Mouse (Mus musculus) spleen, postnatal 10 days (tissue): ENCODE data around the gene Cenpf.
A peak's percentile ranks its signal among the peaks of the same experiment; 100 is the strongest.
"Not testable (repeated sequence)": the region's sequence is repeated elsewhere in the genome, so short reads cannot be mapped to it uniquely, and the experiment has no call there.

Experiments used
- DNase-seq, 2 experiments: peaks; one replicate each; pipeline ENCODE4 v3.0.0; 2021 to 2022; ENCODE audit warnings: low spot score in 2 of 2

Cenpf gene

DNA sequence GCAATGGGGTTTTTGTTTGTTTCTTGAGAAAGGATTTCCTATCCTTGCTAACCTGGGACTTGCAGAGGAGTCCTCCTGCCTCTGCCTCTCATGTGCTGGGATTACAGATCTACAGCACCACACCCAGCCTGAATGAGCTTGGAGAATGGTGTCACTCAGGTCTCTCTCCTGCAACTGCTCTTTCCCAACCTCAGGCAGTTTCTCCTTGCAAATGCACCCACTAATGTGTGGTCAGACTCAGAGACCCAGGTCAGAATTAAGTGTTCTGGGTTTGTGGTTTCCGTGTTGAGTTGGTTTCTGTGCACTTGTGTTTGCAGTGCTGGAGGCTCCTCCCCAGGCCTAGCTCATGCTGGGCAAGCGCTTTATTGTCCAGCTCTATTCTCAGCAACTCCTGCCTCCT, 6.5 kb upstream of the Cenpf start:
- DNase-seq: no peak

DNA sequence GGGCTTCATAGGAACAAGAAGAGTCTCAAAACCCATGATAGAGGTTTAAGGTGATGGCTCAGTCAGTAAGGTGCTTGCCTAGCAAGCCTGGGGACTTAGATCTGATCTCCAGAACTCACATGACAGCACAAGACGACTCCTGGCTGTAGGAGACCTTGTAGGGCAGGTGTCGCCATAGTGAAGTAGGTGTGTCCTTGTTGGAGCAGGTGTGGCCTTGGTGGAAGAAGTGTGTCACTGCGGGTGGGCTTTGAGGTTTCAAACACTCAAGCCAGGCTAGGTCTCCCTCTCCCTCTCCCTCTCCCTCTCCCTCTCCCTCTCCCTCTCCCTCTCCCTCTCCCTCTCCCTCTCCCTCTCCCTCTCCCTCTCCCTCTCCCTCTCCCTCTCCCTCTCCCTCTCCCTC, 4.6 kb upstream of the Cenpf start:
- not testable (repeated sequence) for DNase-seq

DNA sequence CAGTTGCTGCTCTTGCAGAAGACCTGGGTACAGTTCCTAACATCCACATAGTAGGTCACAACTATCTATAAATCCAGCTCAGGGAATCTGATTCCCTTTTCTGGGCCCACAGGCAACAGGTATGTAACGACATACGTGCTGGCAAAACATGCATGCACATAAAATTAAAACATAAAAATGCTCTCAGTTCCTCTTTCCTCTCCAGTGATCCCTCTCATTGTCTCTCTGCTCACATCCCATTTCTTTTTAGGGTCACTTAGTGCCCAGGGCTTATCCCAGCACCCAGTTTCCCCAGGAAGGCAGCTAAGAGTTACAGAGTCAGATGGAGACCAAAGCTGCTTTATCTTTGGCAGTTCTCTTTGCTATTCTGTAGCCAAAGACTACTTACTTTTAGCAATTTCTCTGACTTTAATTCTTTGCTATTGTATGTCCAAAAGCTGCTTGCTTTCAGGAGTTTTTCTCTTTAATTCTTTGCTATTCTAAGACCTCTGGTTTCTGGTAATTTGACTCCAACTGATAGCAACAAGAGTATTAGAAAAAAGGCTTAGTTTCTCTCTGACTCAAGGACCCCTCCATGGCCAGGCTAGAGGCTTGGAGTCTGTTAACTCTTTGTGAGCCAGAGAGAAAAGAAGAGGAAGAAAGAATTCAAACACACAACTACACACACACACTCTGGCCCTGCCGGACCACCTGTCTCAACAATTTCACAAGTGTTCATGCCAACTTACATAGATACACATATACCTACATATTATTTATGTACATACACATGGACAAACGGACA, 1.4 kb upstream of the Cenpf start:
- no peak for DNase-seq

DNA sequence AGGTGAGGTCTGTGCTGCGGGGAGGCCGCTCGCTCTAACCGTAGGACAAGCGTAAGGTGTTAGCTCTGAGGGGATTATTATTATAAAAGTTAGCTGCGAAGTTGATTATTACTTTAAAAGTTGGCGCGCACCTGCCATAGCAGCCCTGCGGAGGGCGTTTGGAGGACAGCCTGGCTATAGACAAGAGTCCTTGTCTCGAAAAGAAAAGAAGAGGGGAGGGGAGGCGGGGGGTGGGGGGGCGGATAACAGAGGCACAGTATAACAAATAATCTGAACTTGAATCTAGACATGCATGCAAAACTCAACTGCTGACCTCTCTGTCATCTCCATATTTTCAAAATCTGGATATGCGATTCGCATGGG, 483 bp upstream of the Cenpf start:
- no peak for DNase-seq

DNA sequence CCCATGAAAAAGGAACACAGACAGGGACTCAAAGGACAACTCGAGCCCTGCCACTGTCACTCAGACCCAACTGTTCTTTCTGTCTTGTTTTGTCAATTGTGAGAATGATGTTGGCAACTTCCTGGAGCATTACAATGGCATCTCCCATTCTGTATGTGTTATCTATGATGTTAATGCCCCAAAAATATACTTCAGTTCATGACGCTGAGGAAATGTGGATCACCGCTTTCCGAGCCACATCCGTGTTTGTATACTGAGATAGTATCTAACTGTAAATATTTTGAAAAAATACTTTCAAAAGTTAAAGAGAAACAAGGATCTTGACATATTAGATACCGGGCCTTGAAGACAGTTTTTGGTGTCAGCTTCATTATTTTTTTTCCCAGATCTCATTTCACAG, 1.9 kb downstream of the Cenpf start:
- no peak for DNase-seq

DNA sequence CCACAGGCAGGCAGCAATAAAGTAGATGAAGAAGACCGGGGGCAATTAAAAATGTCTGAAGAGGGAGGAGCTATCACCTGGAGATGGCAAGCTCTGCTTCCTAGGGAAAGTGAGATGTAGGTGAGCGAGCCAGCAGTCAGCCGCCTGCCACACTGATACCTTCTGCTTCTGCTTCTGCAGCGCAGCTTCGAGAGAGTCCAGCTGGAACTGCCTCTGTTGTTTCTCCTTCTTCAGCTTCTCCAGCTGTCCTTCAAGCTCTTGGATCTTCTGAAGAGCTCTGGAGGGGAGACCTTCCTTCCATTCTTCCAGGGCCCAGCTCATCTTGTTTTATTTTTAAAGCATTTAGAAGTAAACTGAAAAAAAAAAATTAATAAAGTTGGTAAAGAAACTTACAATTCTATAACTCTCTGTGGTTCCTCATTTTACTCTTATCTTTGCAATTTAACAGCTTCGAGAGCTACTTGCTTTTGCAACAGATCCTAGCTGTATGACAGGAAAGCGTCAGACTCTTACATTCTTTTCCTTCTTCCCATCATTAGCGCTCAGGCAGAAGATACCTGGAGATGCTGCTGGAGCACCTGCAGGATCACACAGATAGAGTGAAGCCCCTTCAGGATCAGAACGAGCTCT, 3.0 kb downstream of the Cenpf start:
- DNase-seq: no peak

DNA sequence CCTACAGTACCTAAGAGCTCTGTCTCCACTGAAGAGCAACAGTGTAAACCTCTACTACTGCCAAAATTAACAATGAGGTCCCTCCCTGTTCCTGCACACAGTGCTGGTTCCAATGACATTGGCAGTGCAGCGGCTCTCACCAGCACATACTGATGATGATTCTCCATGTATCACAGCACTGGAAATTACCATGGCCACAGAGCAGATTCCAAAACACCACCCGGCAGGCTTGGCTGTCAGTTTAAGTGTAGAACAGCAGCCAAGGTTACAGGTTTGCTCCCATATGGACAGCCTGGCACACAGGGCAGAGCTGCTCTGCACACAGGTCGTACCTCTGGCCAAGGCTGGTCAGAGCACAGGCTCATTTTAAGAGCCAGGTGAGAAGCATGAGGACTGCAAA, 8.3 kb downstream of the Cenpf start:
- DNase-seq: no peak

DNA sequence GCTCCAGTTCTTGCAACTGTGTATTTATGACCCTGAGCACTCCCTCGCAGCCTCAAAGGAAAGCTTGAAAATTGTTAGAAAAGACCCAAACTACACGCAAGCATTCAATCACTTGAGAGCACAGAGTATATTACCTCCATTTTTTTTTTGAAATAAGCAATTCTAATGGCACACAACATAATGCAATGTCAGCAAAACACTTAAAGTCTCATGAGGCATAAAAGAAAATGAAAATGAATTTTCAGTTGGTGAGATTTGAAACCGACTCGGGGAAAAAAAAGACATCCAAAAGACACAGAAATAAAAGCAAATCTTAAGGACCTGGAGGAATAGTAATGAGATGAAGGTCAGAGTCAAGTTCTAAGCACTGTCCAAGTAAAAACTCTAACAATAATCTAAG, 11.9 kb downstream of the Cenpf start:
- no peak for DNase-seq

DNA sequence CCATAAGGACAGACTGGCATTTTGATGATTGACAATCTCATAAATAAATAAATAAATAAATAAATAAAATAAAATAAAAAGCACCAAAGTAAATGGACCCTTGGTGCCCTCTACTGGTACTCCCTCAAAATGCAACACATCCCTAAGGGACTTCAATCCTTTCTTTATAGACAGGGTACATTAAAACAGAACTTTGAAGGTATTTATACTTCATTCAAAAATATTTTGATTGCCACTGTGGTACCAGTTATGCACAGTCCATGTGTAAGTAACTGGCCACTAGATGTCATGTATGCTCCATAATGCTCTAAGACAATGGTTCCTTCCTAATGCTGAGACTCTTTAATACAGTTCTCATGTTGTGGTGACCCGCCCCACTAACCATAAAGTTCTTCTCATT, 12.5 kb downstream of the Cenpf start:
- peak in 1 of 2 experiments; percentile 38 for DNase-seq

DNA sequence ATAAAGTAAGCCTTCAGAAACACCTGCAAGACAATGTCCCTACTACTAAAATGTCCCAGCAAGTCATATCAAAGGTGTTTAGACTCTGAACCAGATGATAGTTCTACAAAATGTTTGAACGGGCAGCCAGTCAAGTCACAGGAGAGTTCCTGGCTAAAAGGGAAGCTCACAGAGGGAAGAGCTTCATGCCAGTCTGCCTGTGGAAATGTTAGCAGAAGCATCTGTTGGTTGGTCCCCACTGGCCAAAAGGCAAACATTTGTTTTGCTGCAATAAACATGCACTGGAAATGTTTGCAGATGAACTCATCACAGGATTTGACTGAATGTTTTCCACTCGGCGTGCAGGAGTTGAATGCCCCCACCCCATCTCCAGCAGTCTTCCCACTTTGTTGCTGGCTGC, 21.9 kb downstream of the Cenpf start:
- DNase-seq: no peak

DNA sequence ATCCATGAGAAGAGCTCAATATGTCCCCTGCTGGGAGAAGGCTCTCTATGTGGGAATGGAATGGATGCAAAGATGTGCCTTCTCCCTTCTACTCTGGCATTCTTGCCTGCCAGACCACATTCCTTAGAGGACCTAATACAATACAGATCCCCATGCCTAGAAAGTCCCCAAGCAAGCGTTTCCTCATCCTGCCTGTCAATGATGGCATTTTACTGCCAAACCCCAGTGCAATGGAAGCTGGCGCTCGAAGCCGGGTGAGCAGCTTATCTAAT, 23.1 kb downstream of the Cenpf start:
- DNase-seq: no peak

DNA sequence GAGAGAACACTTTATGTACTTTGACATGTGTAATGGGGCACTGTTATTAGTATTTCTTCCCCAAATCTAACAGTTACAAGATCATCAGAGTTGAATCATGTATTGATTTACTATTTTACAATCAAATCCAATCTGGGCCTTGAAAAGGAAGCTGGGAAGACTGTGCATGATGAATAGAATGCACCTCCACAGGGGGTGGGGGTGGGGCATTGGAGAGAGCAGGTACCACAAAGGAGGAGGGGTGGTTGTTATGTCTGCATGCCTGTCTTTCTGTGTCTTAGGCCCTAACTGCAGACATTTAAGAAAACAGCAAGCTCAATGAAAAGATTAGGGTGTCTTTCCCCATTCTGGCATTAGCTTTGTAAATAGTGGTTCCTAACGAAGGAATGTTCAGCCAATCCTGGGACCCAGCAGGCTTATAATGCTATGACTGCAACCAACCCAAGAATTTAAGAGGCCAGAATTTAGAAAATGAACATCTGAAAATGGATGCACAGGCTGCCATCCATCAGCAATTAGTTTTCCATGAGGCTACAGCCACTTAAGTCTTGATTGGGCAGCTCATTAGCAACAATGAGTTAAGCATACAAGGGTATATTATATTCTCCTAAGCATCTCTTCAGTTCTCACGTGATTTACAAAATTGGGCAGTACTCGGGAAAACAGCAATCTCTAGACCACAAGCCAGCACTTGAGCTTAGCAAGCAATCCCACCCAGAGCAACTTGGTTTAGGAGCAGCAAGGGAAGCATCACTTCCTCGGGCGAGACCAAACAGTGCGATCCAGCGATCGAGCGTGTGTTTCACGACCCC, 23.6 kb downstream of the Cenpf start:
- DNase-seq: no peak

DNA sequence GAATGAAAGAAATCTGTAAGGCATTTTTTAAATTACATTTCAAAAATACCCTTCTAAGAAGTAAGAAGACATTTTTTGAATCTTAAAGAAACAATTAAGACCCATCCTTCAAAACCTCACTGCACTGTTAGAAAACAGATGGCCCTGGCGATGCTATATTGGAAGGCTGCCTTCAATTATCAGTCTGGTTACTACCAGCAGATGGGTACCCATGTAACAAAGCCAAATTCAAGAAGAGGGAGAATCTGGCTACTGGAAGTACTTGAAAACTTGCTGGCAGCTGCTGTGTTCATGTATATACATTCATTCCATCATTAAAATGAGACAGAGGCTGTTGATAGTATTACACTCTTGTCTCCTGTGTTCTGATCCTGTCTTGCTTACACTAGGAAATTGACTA, 24.4 kb downstream of the Cenpf start:
- DNase-seq: no peak

DNA sequence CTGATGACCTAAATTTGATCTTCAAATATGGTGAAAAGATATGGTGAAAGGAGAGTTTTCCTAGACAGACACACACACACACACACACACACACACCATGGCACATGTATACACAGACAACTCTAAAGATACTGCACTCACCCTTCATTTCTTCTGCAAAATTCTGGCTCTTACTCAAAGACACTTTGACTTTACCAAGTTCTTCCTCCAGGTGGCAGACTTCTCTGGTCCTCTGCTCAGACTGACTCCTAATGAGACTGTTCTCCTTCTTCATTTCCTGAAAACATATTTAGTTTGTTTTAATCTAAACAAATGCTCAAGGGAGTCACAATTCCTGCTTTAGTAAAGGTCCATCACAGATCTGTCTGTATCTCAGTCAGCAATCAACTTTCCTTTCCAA, 26.0 kb downstream of the Cenpf start:
- peak in 1 of 2 experiments; percentile 42 for DNase-seq

DNA sequence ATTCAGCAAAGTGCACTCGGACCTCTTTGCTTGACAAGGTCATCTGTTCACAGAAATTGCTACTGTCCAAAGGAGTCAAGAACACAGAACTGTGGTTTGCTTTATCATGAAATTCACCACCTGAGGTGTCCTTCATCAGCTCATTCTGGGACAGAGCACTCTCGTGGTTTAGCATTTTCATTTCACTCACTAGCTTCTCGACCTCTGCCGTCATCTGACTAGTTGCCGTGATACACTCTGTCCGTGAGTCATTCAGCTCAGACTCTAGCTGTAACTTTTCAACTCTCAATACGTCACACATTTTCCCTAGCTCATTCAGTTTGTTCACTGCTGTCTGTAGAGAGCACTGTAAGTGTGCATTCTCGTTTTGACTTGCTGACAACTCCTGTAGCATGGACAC, 30.5 kb downstream of the Cenpf start:
- no peak for DNase-seq

DNA sequence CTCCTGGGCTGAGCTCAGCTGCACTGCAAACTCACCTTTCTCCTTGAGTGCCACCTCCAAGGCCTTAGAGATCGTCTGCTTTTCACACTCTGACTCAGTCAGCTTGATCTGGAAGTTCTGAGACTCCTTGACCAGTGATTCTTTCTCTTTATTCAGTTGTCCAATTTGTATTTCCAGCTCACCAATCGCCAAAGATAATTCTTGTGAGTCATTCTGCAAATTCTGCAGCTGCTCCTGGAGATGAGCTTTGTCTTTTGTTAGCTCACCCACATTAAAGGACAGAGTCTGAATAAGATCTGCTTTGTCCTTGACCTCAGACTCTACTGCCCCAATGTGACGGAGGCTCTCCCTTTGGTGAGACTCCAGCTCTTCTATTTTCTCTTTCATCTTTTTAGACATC, 34.1 kb downstream of the Cenpf start:
- no peak for DNase-seq

DNA sequence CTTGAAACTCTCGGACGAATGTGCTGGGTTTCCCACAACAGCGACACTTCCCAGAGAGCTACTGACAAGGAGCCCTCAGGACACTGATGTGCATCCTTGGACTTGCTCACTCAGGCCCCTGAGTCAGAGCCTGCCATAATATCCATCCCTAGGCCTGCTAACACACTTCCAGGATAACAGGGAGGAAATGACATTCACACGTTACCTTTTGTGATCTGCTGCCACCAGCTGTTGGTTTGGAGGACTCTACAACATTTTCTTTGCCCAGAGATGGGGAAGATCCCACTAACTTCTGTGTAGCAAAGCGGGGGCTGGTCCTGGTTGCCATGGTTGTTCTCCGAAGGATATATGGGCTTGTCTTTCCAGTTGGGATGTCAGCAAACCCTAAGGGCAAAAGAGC, 41.3 kb downstream of the Cenpf start:
- DNase-seq: no peak

DNA sequence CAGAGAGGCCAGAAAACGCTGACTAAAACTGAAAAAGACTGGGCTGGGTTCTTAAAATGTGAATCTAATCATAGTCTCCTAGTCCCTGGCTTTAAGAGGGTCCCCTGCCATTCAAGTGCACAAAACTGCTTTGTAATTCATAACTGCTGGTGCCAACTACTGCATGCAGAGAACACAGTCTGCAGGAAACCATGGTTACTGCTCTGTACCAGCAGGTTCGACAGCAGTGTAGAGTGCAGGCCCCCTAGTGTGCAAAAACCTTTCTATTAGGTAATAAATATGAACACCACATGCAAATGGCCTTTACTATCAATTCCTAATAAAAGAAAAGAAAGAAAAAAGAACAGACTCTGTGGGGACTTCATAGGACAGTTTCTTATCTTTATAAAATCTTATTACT, 42.5 kb downstream of the Cenpf start:
- no peak for DNase-seq

DNA sequence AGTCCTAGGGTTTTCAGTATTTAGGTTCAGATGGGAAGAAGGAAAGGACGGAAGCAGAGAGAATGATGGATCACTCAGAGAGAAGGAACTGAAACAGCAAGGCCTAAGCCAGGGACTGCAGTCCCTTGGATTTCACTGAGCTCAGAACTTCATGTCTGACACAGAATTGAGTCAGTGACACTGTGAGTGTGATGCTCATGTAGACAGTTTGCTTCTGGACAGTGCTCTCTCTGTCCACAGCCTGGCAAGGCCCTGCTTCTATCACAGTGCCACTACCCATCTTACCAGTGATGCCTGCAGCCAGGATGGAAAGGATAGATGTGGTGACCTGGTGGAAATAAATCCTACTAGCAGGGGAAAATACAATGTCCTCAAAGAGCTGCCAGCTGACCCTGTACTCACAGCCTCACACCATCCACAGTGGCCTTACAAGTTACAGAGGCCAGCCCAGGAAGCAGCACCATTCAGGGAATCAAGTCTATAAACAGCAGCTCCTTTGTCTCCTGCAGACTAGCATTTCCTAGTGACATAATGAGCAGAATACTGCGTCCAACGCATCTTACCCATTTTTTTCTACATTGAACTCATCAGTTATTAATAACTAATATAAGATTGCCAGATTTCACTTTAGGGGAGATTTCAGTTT, 43.1 kb downstream of the Cenpf start:
- no peak for DNase-seq

DNA sequence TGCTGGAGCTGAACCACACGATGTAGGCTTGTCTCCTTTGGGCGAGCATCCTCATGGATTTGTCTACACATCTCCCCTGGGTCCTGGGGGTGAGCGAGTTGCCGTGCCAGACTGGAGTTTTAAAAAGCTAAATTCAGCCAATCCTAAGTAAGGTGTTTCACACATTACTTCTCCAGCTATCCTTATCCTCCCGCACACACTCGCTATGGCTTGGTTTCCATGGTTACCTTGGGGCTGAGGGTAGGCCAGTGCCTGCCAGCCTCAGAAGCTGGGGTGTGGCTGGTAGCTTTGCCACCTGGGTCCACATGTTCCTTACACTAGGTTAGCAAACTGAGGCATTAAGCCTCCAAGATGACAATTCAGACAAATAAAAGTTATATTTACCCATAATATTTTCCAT, 48.3 kb downstream of the Cenpf start:
- DNase-seq: no peak

DNA sequence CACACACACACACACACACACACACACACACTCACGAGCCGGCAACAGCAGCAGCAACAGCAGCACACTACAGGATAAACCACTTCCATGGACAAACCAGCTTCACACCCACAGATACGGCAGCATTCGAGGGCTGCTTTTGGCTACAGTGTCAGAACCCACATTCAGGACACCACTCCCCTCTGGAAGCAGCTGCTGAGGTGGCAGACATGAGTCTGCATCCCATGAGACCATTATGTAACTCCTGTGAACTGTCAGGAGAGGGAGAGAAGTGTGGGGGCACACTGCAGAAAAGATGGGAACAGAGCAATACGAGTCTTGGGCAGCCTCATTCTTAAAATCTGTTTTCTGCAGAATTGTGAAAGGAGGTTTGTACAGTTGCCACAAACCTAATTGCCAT, 54.1 kb downstream of the Cenpf start:
- DNase-seq: no peak

DNA sequence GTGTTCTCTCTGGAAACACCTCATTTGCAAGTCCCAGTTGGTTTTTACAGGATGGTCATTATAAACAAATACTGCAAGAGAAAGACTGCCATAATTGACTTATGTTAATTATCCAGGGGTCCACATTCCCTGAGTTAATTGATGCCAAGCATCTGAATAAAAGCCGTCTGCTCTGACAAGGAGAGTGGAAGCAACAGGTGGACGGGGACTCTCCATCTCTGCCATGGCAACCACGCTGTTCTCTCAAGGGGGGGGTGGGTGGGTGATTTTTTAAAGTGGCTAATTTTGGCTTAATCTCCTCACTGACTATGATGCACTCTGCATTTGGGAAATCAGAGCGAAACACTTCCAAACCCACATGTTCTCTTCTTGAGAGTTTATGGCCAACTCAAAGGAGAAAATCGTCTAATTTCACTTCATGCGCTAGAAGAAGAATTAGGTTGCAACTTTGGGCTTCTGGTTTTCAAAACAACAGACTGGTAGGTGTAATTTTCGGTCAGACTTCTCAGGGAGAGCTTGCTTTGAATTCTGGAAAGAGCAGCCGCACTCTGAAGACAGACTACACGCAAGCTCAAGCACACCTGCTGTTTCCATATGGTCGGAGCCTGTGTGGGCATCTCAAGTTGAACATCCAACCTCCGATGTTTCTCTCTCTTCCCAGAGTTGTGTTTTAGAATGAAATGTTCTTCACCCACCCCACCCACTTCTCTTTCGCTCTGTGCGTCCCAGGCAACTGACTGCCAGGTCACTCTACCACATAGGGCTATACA, 55.8 kb downstream of the Cenpf start:
- no peak for DNase-seq
